Mouse (Mus musculus) gastrocnemius, postnatal 14 days (tissue): ENCODE data around the gene Gm9936. TPM values are rescaled to one million over a fixed set of nuclear protein-coding genes. Genes with fewer than 3 reads are reported as not detected.

Experiments
- microRNA-seq, 2 experiments: library from miRNA; unstranded; fragments of <30 nt; microRNA quantifications; one replicate each; pipeline ENCODE4 v1.2.0; 2021
- total RNA-seq, 2 experiments: library from RNA; stranded (reverse); gene quantifications; 2 replicates each; pipeline ENCODE4 v1.2.3; 2021

Gene Gm9936
- total RNA-seq, 2 experiments from 2014 or later, result not detected

Small RNA genes within 50 kb of the gene (microRNA-seq; reads per million reads assigned to microRNA genes)
- gene Mir6240, result 5.7 to 18.5 reads per million in 2 experiments

Other genes with a start within 250 kb of the Gm9936 start
- gene Trpv4, start 200.3 kb downstream of the Gm9936 start, total RNA-seq, result 1 to 10 TPM; 1.6 to 1.8 TPM
- gene Gltp, start 167.7 kb downstream of the Gm9936 start, total RNA-seq, result 10 to 100 TPM; 10.8 to 13.5 TPM
- 1 to 10 TPM; 3.4 to 3.5 TPM for gene Tchp, start 150.9 kb downstream of the Gm9936 start, total RNA-seq
- gene Ankrd13a, start 84.0 kb downstream of the Gm9936 start, total RNA-seq, result 10 to 100 TPM; 29.9 to 30.1 TPM
- 10 to 100 TPM; 19.8 to 25.8 TPM for gene Git2, start 83.2 kb downstream of the Gm9936 start, total RNA-seq
- gene 1500011B03Rik, start 35.2 kb downstream of the Gm9936 start, total RNA-seq, result 10 to 100 TPM in 1 of 2 experiments, 1 to 10 TPM in 1; 9.4 to 10.5 TPM
- not detected for gene 4930519G04Rik, start 5.0 kb downstream of the Gm9936 start, total RNA-seq
- gene Oasl2, start 38.3 kb upstream of the Gm9936 start, total RNA-seq, result under 1 TPM; 0.38 to 0.88 TPM
- not detected for gene Oasl1, start 64.6 kb upstream of the Gm9936 start, total RNA-seq
- 10 to 100 TPM; 26.3 to 30.7 TPM for gene 2210016L21Rik, start 83.5 kb upstream of the Gm9936 start, total RNA-seq
- not detected for gene Hnf1a, start 112.4 kb upstream of the Gm9936 start, total RNA-seq
- gene Sppl3, start 152.5 kb upstream of the Gm9936 start, total RNA-seq, result 10 to 100 TPM; 24.5 to 28.6 TPM
- gene Gm10401, start 239.6 kb upstream of the Gm9936 start, total RNA-seq, result not detected